Mouse (Mus musculus) CD8-positive naive resting alpha-beta T cell, adult 2 months (primary cell): ENCODE measurements around the gene Mgp.

ENCODE experiments used
- DNase-seq, 2 experiments: peaks; one replicate each; pipeline ENCODE4 v3.0.0; 2022; ENCODE audit warnings: low read depth in 2 of 2, low spot score in 2 of 2

Gene Mgp

GRCm38 (mm10) chr6:136852762-136853161, 22.9 kb downstream of the Mgp start:
- no peak for DNase-seq

DNA sequence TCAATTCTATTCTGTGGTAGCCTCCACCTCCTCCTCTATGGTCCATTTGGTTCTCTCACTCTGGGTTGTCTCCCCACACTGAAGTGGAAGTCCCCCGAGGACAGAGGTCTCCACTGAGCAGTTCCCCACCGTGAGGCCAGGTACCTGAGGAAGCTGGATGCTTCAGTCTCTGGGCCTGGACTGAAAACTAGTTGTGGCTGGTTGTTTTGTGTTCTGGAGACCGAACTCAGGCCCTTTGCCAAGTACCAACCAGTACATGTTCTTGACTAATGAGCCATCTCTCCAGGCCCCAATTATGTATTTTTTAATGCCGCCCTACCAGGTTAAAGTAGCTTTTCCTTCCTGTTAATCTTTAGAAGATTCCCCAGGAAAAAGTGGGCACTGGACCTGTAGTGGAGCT, 23.3 kb downstream of the Mgp start:
- no peak for DNase-seq

DNA sequence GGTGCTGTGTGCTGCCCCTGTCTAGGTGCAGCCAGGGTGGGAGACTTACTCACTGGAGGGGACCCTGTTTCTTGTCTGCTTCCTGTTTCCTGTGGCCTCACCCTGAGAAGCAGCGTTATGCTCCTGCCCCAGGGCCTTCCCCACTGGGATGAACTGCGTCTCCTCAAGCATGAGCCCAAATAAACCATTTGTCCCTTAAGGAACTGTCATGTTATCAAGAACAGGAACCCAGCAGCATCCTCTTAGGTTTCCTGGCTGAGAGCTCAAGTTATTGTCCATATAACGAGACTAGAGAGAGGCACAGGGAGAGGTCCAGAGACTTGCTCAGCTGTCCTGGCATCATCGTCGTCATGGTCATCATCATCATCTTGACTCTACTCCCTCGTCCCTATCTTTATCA, 25.4 kb downstream of the Mgp start:
- no peak for DNase-seq

GRCm38 (mm10) chr6:136848971-136849370, 26.7 kb downstream of the Mgp start:
- DNase-seq: no peak

GRCm38 (mm10) chr6:136848399-136848798, 27.2 kb downstream of the Mgp start:
- no peak for DNase-seq

- peak; percentile 42 to 61 for DNase-seq
These were observed 27.8 kb downstream of the Mgp start for GRCm38 (mm10) chr6:136847790-136848189.

GRCm38 (mm10) chr6:136847267-136847666, 28.4 kb downstream of the Mgp start:
- DNase-seq: no peak

DNA sequence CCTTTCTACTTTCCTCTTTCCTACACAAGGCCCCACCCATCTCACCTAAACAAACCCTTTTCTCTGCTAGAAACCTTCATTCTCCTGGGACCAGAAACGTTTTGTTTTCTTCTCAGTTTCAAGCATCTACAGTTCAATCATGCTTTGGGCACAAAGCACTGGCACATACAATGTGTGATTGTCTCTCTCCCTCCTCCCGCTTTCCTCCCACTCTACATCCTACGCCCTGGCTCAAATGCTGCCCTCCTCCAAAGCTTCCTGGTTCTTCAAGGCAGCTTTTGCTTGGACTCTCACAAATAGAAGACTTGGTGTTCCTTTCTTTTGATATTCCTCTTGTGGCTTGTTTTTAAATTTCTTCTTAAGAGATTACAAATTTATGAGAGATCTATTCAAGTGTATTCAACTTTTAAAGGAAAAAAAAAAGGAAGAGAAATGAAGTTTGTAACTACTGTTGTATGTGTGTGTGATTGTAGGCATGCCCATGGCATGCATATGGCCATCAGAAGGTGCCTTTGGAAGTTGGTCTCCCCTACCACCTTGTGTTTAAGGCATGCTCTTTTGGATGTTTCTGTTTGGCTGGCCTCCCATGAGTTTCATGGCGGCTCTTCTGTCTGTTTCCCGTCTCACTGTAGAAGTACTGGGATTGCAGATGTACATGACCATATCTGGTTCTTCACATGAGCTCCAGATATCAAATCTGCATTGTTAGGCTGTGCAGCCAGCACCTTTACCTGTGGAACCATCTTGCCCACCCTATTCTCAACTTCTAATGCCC, 29.7 kb downstream of the Mgp start:
- no peak for DNase-seq

GRCm38 (mm10) chr6:136844903-136845302, 30.7 kb downstream of the Mgp start:
- DNase-seq: no peak

DNA sequence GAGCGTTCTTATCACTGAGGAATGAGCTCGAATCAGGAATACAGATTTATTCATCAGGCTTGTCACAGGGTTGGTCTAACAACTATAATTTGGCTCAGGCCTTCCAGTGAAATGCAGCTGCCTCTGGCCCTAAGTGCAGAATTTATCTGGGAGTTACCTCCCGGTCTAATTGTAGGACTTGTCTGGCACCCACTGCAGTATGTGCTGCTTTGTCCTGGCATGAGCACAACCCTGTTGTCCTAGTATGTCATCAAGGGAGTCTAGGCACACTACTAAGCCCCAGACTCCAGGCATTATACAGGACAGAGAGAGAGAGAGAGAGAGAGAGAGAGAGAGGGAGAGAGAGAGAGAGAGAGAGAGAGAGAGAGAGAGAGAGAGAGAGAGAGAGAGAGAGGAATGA, 38.3 kb downstream of the Mgp start:
- no peak for DNase-seq

GRCm38 (mm10) chr6:136835352-136835751, 40.3 kb downstream of the Mgp start, which contains the start of gene Smco3:
Smco3 (minus strand) TSS chr6:136835452.
- DNase-seq: no peak

GRCm38 (mm10) chr6:136831712-136832111, 43.9 kb downstream of the Mgp start:
- no peak for DNase-seq

DNA sequence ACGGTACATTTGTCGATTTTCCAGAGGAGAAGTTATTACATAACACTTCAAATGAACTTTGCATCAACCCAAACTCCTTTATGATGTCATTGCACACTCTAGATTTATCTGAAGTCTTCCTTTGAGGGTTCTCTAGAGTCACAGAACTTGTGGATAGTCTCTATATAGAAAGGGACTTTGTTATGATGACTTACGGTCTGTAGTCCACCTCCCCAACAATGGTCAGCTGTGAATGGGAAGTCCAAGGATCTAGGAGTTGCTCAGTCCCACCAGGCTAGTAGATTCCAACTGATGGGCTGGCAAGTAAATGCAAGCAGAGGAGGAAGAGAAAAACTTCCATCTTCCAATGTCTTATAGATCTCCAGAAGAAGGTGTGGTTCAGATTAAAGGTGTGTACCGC, 46.9 kb downstream of the Mgp start:
- DNase-seq: no peak

DNA sequence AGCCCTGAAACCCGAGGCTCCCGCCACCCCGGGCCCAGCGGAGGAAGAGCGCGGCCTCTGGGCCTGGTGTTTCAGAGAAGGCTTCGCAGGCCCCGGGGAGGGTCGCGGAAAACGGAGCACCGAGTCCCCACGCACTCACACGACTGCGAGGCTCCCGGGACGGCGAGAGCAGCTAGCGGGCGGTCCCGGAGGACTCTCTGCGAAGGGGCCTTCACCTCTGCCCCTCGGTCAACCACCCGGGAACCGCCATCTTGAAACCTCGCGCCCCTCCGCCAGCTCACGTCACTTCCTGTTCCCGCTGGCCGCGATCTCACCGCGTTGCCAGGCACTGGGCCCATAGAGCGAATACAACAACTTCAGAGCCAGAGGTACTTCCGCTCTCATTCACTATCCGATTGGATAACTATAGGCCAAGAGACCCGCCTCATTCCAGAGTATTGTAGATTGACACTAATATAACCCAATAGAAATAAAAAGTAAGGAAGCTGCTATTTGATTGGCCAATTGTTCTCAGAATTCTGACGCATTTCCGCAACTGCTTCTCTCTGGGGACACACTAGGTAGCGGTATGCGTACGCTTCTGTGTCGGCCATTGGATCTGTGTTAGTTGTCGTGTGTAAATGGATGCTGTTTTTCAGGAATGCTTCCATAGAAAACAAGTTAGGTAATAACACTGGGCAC, 47.6 kb downstream of the Mgp start, which contains the start of gene Wbp11:
TSS of gene Wbp11 (minus strand) at position 353 of the 681 bp plus-strand sequence.
- DNase-seq: peak; percentile 91 to 95

GRCm38 (mm10) chr6:136827516-136827880, 48.1 kb downstream of the Mgp start, which contains the start of gene BC049715:
BC049715 (plus strand) TSS chr6:136827626.
- DNase-seq: no peak

DNA sequence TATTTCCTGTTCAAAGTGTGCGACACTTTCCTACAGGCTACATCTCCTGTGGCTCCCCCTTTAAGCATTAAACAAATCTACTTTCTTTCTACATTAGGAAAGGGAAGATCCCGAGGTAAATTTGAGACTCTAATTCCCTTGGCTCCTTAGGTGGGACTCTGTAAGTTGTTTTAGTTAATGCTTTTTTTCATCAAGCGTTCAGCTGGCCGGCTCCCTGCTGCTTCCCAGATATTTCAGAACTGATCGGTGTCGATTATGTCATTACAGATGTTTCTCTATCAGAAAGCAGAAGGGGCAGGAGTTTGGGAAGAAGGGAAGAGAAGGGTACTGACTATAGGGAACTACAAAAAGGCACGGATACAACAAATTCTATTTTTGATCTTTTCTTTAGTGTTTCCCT, 48.5 kb downstream of the Mgp start:
- DNase-seq: no peak

DNA sequence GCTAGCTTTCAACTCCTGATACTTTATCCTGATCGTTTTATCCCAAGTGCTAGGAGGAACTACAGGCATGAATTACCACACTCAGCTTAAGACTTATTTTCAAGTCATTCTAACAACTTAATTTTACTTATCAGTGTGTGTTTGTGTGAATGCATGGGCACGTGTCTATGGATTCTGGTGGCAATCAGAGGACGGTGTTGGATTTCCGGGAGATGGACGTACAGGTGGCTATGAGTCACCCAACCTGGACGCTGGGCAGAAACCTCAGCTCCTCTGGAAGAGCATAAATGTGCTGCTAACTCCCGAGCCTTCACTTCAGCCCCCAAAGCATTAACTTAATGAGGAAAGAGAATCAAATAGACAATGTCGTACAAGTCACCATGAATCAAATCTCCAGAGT, 50.6 kb downstream of the Mgp start:
- DNase-seq: no peak
